Mouse (Mus musculus) forebrain, embryonic 16.5 days (tissue): ENCODE measurements around the gene Obp2b. TPM values are rescaled to one million over a fixed set of nuclear protein-coding genes. Genes with fewer than 3 reads are reported as not detected.
"Not testable (repeated sequence)": the region's sequence is repeated elsewhere in the genome, so short reads cannot be mapped to it uniquely, and the experiment has no call there.

ENCODE experiments used
- ATAC-seq: fragments of 200-750 bp; cut with Nextera tagmentation; 2 replicates; pipeline ENCODE4 v1.8.0; 2017; ENCODE audit warnings: mild to moderate bottlenecking, moderate library complexity
- H3K27ac ChIP-seq: fragments of 300-500 bp; sonication (generic); 2 replicates; pipeline ENCODE4 v1.5.1; 2014; ENCODE audit warnings: low read length, control low read depth
- H3K27me3 ChIP-seq: fragments of 300-500 bp; sonication (generic); replicated peaks from 2 replicates; pipeline ENCODE4 v1.6.1; 2014; ENCODE audit warnings: low read length; ENCODE audit not compliant: control insufficient read depth, insufficient read depth
- H3K36me3 ChIP-seq: fragments of 300-500 bp; sonication (generic); 2 replicates; pipeline ENCODE4 v1.6.1; 2014; ENCODE audit not compliant: control insufficient read depth, insufficient read depth
- H3K4me1 ChIP-seq: fragments of 300-500 bp; sonication (generic); replicated peaks from 2 replicates; pipeline ENCODE4 v1.6.1; 2014; ENCODE audit warnings: low read length; ENCODE audit not compliant: control insufficient read depth, insufficient read depth
- H3K4me2 ChIP-seq: fragments of 300-500 bp; sonication (generic); 2 replicates; pipeline ENCODE4 v1.6.1; 2014; ENCODE audit warnings: mild to moderate bottlenecking, low read length, control low read depth
- H3K4me3 ChIP-seq: fragments of 300-500 bp; sonication (generic); replicated peaks from 2 replicates; pipeline ENCODE4 v1.5.1; 2014; ENCODE audit warnings: mild to moderate bottlenecking, low read length, control low read depth
- H3K9ac ChIP-seq: fragments of 300-500 bp; sonication (generic); replicated peaks from 2 replicates; pipeline ENCODE4 v1.6.1; 2014; ENCODE audit warnings: low read depth, low read length, control low read depth
- H3K9me3 ChIP-seq: fragments of 300-500 bp; sonication (generic); 2 replicates; pipeline ENCODE4 v1.6.1; 2016; ENCODE audit warnings: low read length; ENCODE audit not compliant: control insufficient read depth
- WGBS: fragments of 180-500 bp; shearing (Covaris S2); extraction: QIAGEN DNeasy Blood & Tissue Kit; methylation state at CpG from one replicate; pipeline ENCODE4 v1.1.7; 2014; 5-methylcytosine and 5-hydroxymethylcytosine counted together
- polyA plus RNA-seq: library from polyadenylated mRNA; unstranded; fragments of >200 nt; fragmentation: Nextera tagmentation; extraction: Ambion mirVana; gene quantifications from 2 replicates; pipeline ENCODE4 v1.2.1, GENCODE M21; 2015

Gene Obp2b
- polyA plus RNA-seq, result not detected in 2 replicates

GRCm38 (mm10) chr2:25736709-25737108 is at the start of gene Obp2b:
Obp2b (plus strand) TSS chr2:25737009.
- ATAC-seq, H3K4me3 ChIP-seq, H3K36me3 ChIP-seq, H3K27me3 ChIP-seq, H3K9ac ChIP-seq, H3K4me2 ChIP-seq, H3K9me3 ChIP-seq, H3K4me1 ChIP-seq, H3K27ac ChIP-seq: not testable (repeated sequence)
- WGBS, result 81% methylated on average over 3 of the region's 3 CpGs

GRCm38 (mm10) chr2:25694605-25695004 is 42.2 kb upstream of the Obp2b start:
- Histone ChIP-seq H3K9ac (no peak overlapping the region), H3K4me2 (no peak overlapping the region), H3K36me3 (no peaks in the 10 kb centered on the region), H3K27me3 (no peaks in the 10 kb centered on the region), H3K4me3 (no peak overlapping the region), H3K4me1 (no peaks in the 10 kb centered on the region), H3K27ac (no peak overlapping the region), H3K9me3 (no peaks in the 10 kb centered on the region)
- ATAC-seq, result no peak

GRCm38 (mm10) chr2:25696951-25697350 is 39.9 kb upstream of the Obp2b start:
- Histone ChIP-seq H3K4me2 (no peak overlapping the region), H3K27ac (no peak overlapping the region), H3K9me3 (no peaks in the 10 kb centered on the region), H3K9ac (no peak overlapping the region), H3K36me3 (no peaks in the 10 kb centered on the region), H3K4me1 (no peaks in the 10 kb centered on the region), H3K27me3 (no peaks in the 10 kb centered on the region), H3K4me3 (no peak overlapping the region)
- ATAC-seq, result no peak
- WGBS, result 66% methylated on average over 4 of the region's 4 CpGs

- no peaks in the 10 kb centered on the region for H3K36me3 ChIP-seq
- ATAC-seq, result no peak
- H3K27me3 ChIP-seq, result no peaks in the 10 kb centered on the region
- H3K4me1 ChIP-seq, result no peaks in the 10 kb centered on the region
- WGBS, result 96% methylated on average over 2 of the region's 2 CpGs
- H3K9me3 ChIP-seq, result no peaks in the 10 kb centered on the region
- no peak overlapping the region for H3K4me3 ChIP-seq
- H3K27ac ChIP-seq, result no peak overlapping the region
- H3K9ac ChIP-seq, result no peak overlapping the region
- H3K4me2 ChIP-seq, result no peak overlapping the region
These were observed 38.1 kb upstream of the Obp2b start for GRCm38 (mm10) chr2:25698696-25699095.

GRCm38 (mm10) chr2:25699743-25700142 is 37.1 kb upstream of the Obp2b start, which contains the start of gene Obp2a:
Obp2a (plus strand) TSS chr2:25700043.
- 76% methylated on average over 3 of the region's 3 CpGs for WGBS
- not testable (repeated sequence) for ATAC-seq, H3K27ac ChIP-seq

GRCm38 (mm10) chr2:25701001-25701400 is 35.8 kb upstream of the Obp2b start:
- Histone ChIP-seq H3K9ac (no peak overlapping the region), H3K9me3 (no peaks in the 10 kb centered on the region), H3K27ac (no peak overlapping the region), H3K4me2 (no peak overlapping the region), H3K4me1 (no peaks in the 10 kb centered on the region), H3K4me3 (no peak overlapping the region), H3K27me3 (no peaks in the 10 kb centered on the region), H3K36me3 (no peaks in the 10 kb centered on the region)
- no peak for ATAC-seq
- WGBS, result 76% methylated on average over 5 of the region's 5 CpGs

More at GRCm38 (mm10) chr2:25699743-25700142, 37.1 kb upstream of the Obp2b start, which contains the start of gene Obp2a:
- H3K9ac ChIP-seq, H3K9me3 ChIP-seq, H3K4me2 ChIP-seq, H3K4me1 ChIP-seq, H3K27me3 ChIP-seq, H3K4me3 ChIP-seq, H3K36me3 ChIP-seq: not testable (repeated sequence)

GRCm38 (mm10) chr2:25703706-25704105 is 33.1 kb upstream of the Obp2b start:
- Histone ChIP-seq H3K4me3 (no peak overlapping the region), H3K4me1 (peaks cover 9% of the 10 kb centered on the region), H3K9me3 (no peaks in the 10 kb centered on the region), H3K27me3 (no peaks in the 10 kb centered on the region), H3K27ac (no peak overlapping the region), H3K9ac (no peak overlapping the region), H3K36me3 (no peaks in the 10 kb centered on the region), H3K4me2 (no peak overlapping the region)
- no peak for ATAC-seq
- 92% methylated on average over 4 of the region's 4 CpGs for WGBS

GRCm38 (mm10) chr2:25706643-25707481 is 29.9 kb upstream of the Obp2b start, which contains the start of gene Bmyc:
Bmyc (plus strand) TSS chr2:25706739.
- Histone ChIP-seq H3K4me2 (peak within 1 kb of the TSS; percentile 68), H3K9ac (peak within 1 kb of the TSS; percentile 69), H3K4me3 (peak within 1 kb of the TSS; percentile 90), H3K4me1 (peaks cover 19% of the 10 kb centered on the region), H3K36me3 (no peaks in the 10 kb centered on the region), H3K9me3 (no peaks in the 10 kb centered on the region), H3K27ac (peak within 1 kb of the TSS; percentile 84), H3K27me3 (no peaks in the 10 kb centered on the region)
- peak; percentile 98 for ATAC-seq
- under 1% methylated on average over 77 of the region's 78 CpGs for WGBS

GRCm38 (mm10) chr2:25708121-25708520 is 28.7 kb upstream of the Obp2b start:
- no peaks in the 10 kb centered on the region for H3K9me3 ChIP-seq
- no peak for ATAC-seq
- H3K9ac ChIP-seq, result no peak overlapping the region
- no peaks in the 10 kb centered on the region for H3K27me3 ChIP-seq
- H3K4me2 ChIP-seq, result peak overlapping the region; percentile 46
- no peaks in the 10 kb centered on the region for H3K36me3 ChIP-seq
- WGBS, result 87% methylated on average over 2 of the region's 2 CpGs
- H3K4me1 ChIP-seq, result peaks cover 19% of the 10 kb centered on the region
- no peak overlapping the region for H3K27ac ChIP-seq
- H3K4me3 ChIP-seq, result 0 out of 2 replicates have a peak overlapping the region, but pooled peaks have one; percentile 15
